Mouse (Mus musculus): ENCODE measurements around the gene Ephb1.

GRCm38 (mm10) chr9:102388266-102388665 is 33.8 kb upstream of the Ephb1 start:
- TF ChIP-seq CTCF (conservative IDR thresholded peaks at IDR 0.05; ENCODE audit: low read length) (no peak), NANOG (IDR thresholded peaks at IDR 0.05; ENCODE audit: borderline replicate concordance, low read length) (no peak), POU5F1 (IDR thresholded peaks at IDR 0.05; ENCODE audit: borderline replicate concordance, low read length) (no peak)

Data from E14TG2a.4 (cell line).